Mouse (Mus musculus): ENCODE results near the gene Myo10. TPM values are rescaled to one million over a fixed set of nuclear protein-coding genes. Genes with fewer than 3 reads are reported as not detected.

Gene Myo10
- polyA plus RNA-seq, 1 experiment from 2014 or later, result 27.9 TPM

DNA sequence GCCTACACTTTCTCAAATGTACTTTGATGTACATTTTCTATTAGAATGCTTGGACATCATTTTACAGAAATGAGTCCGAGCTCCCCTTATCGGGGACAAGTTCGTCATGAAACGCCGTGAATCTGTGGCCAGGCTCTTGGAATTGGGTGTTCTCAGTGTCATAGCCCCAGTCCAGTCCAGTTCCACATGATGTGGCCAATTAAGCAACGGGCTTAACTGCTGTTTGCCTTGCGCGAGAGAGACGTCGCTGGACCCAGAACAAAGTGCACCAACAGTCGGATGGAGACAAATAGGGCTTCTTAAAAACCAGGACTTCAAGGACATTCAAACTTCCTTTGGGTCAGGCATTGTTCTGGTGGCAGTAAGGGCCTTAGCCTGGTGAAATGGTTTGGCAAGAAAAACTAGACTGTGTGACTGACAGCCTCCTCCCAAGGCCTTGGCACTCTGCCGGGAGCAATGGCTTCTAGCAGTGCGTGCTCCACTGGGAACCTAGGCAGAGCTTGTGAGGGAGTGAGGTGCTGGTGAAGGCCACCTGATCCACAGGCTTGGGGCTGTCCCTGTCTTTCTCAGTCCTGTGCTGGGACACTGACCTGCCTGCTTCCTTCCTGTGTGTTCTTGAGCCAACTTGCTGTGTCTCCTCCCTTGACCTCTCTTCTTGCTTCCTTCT lies 11.5 kb downstream of the Myo10 start:
- Histone ChIP-seq H3K4me1 (peaks cover 54% of the 10 kb centered on the region), H3K4me3 (no peak overlapping the region)
- WGBS, result 88% methylated on average over 13 of the region's 13 CpGs

DNA sequence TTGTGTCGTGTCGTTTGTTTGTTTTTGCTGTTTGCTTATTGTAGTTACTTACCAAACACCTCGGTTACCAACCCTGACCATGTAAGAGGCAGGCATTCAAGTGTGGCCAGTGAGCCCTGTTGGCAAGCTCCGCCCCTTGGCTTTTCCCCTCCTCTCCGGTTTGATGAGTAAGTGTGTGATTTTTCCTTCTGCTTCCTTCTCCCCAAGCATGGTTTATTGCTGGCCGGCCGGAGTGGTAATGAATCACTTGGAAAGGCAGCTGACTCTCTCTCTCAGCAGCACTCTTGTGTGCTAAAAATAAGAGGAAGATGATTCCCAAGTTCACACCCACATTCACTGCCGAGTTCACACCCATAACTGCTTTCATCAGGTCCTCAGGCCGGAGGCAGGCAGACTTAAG lies 15.4 kb downstream of the Myo10 start:
- no peak overlapping the region for H3K4me3 ChIP-seq
- WGBS, result 85% methylated on average over 9 of the region's 9 CpGs
- no peak for ATAC-seq (ENCODE audit: insufficient number of reproducible peaks, insufficient read depth, low FRiP score, low TSS enrichment, low read depth)
- no peaks in the 10 kb centered on the region for H3K9me3 ChIP-seq
- H3K9ac ChIP-seq, result no peak overlapping the region
- H3K4me1 ChIP-seq, result peaks cover 55% of the 10 kb centered on the region
- H3K27ac ChIP-seq, result peak overlapping the region; percentile 39; the same call in 1 of the 2 replicates
- H3K4me2 ChIP-seq, result no peak overlapping the region
- H3K36me3 ChIP-seq, result no peaks in the 10 kb centered on the region
- H3K27me3 ChIP-seq, result no peaks in the 10 kb centered on the region

More for the DNA sequence above, 11.5 kb downstream of the Myo10 start:
- no peak overlapping the region for H3K27ac ChIP-seq
- no peaks in the 10 kb centered on the region for H3K36me3 ChIP-seq
- no peaks in the 10 kb centered on the region for H3K9me3 ChIP-seq
- H3K9ac ChIP-seq, result no peak overlapping the region
- H3K4me2 ChIP-seq, result no peak overlapping the region
- no peaks in the 10 kb centered on the region for H3K27me3 ChIP-seq
- ATAC-seq (ENCODE audit: insufficient number of reproducible peaks, insufficient read depth, low FRiP score, low TSS enrichment, low read depth), result no peak

DNA sequence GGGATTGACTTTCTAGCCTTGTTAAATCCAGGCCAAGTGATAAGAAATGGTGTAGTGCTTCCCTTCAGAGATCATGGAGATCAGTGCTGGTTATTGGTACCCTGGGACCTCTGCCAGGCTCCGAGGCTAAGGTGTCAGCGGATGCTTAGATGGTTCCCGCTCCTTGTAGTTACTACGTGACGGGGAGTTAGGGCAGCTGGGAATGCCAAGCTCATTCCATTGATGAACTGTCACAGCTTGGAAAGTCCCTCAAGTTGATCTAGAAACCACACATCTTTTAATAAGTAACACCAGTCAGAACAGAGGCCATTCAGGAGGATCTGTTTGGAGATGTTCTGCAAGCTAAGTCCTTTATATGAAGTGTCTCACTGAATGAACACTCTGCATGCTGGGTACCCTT lies 16.9 kb downstream of the Myo10 start:
- H3K9ac ChIP-seq, result no peak overlapping the region
- H3K4me1 ChIP-seq, result peaks cover 57% of the 10 kb centered on the region
- no peak overlapping the region for H3K4me3 ChIP-seq
- H3K9me3 ChIP-seq, result no peaks in the 10 kb centered on the region
- no peak overlapping the region for H3K4me2 ChIP-seq
- 82% methylated on average over 5 of the region's 5 CpGs for WGBS
- H3K27ac ChIP-seq, result no peak overlapping the region
- no peaks in the 10 kb centered on the region for H3K27me3 ChIP-seq
- ATAC-seq (ENCODE audit: insufficient number of reproducible peaks, insufficient read depth, low FRiP score, low TSS enrichment, low read depth), result no peak
- H3K36me3 ChIP-seq, result no peaks in the 10 kb centered on the region

DNA sequence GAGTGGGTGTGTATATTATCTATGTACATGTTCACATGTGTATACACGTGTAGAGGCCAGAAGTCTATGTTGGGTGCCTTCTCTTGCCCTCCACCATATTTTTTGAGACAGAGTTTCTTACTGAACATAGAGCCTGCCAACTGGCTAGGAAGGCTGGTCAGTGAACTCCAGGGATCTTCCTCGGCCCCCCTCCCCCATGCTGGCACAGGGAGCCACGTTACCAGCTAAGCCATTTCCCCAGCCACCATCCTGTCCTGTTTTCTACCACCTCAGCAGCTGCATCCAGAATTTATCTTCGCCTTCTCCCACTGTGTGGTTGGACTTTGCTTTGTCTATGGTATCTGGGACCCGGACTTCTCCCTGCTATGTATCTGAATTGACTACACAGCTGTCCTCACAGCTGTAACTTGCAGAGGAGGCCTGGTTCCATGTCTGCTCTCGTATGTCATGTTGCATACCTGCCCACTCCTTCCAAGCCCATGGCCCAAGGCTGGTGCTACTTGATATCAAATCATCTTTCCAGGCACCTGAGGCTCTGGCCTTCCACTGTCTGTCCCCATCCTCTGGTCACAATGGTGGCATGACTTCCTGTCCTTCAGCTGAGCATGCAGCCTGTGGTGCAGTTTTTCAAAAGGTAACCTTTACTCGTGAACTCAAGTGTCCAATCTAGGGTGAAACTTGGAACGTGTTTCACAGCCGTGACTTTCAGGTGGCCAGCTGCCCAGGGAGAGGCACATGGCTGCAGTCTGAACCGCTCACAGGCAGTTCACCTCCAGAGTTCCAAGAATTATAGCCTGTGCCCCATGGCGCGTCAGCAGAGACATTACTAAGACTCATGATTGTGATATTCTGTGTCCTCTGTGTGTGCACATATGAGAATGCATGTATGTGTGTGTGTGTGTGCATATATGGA lies 18.8 kb downstream of the Myo10 start:
- WGBS, result 77% methylated on average over 12 of the region's 12 CpGs
- Histone ChIP-seq H3K36me3 (no peaks in the 10 kb centered on the region), H3K27me3 (no peaks in the 10 kb centered on the region), H3K4me3 (no peak overlapping the region), H3K9me3 (no peaks in the 10 kb centered on the region), H3K4me2 (no peak overlapping the region), H3K27ac (peak overlapping the region; percentile 34), H3K9ac (no peak overlapping the region), H3K4me1 (peaks cover 60% of the 10 kb centered on the region)
- ATAC-seq (ENCODE audit: insufficient number of reproducible peaks, insufficient read depth, low FRiP score, low TSS enrichment, low read depth), result no peak

DNA sequence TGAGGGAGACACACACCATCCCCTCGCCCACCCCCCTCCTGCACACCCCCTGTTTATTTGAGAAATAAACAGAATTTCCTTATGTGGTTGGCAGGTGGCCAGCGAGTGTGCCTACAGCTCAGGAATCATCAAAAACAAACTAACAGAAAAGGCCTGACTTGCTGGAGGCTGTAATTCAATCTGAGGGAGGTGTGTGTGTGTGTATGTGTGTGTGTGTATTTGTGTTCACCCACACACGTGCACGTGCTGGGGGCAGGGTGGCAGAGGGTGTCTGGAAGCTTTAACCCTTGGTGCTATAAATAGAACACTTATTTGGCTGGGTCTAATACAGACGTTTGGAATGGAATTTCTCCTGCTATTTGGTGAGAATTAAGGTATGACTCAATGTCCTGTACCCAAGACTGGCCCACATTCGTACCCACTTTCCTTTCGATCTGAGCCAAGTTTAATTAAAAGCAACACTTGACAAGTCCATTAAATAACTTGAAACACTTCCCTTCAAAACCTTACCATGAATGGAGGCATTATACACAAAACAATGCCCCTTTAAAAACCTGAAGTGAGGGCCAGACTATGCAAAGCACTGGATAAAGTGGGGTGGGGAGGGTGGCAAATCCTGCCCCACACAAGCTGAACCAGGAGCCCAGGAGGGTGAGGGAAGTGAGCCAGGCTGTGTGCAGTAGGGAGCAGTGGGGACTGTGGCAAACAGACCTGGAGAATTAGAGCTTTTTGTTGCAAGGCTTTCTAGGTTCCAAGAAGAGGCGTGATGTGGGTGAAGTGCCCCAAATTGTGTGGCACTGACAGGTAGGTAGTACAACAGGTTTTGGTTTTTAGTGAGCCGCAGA lies 20.1 kb downstream of the Myo10 start:
- H3K4me2 ChIP-seq, result peak overlapping the region; percentile 29; the same call in 1 of the 2 replicates
- no peak overlapping the region for H3K9ac ChIP-seq
- no peaks in the 10 kb centered on the region for H3K9me3 ChIP-seq
- no peak overlapping the region for H3K4me3 ChIP-seq
- peak; percentile 78 for ATAC-seq (ENCODE audit: insufficient number of reproducible peaks, insufficient read depth, low FRiP score, low TSS enrichment, low read depth)
- no peaks in the 10 kb centered on the region for H3K27me3 ChIP-seq
- no peaks in the 10 kb centered on the region for H3K36me3 ChIP-seq
- WGBS, result 24% methylated on average over 9 of the region's 9 CpGs
- peaks cover 57% of the 10 kb centered on the region for H3K4me1 ChIP-seq
- H3K27ac ChIP-seq, result peak overlapping the region; percentile 80

DNA sequence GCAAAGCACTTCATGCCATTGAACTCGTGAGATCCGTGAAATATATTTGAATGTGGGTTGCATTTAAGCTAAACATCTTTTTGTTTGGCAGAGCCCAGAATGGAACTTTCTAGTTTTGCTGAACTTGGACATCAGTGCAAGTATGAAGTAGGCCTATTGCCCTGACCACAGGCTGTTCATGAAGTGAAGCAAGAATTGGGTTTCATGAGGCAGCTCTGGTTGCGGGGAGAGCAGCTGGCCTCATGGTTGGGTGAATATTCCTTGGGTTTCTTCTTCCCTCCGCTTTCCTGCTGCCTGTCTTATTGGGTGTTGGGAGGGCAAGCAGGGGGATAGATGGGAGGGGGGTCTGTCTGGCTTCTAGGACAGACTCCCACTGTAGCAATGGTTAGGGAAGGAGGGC lies 23.5 kb downstream of the Myo10 start:
- Histone ChIP-seq H3K4me3 (no peak overlapping the region), H3K36me3 (no peaks in the 10 kb centered on the region), H3K9me3 (peaks cover 6% of the 10 kb centered on the region; the same call in 1 of the 2 replicates), H3K4me1 (peaks cover 65% of the 10 kb centered on the region), H3K4me2 (no peak overlapping the region), H3K9ac (no peak overlapping the region), H3K27me3 (no peaks in the 10 kb centered on the region), H3K27ac (peak overlapping the region; percentile 66)
- WGBS, result 69% methylated on average over 4 of the region's 4 CpGs
- ATAC-seq (ENCODE audit: insufficient number of reproducible peaks, insufficient read depth, low FRiP score, low TSS enrichment, low read depth), result no peak

DNA sequence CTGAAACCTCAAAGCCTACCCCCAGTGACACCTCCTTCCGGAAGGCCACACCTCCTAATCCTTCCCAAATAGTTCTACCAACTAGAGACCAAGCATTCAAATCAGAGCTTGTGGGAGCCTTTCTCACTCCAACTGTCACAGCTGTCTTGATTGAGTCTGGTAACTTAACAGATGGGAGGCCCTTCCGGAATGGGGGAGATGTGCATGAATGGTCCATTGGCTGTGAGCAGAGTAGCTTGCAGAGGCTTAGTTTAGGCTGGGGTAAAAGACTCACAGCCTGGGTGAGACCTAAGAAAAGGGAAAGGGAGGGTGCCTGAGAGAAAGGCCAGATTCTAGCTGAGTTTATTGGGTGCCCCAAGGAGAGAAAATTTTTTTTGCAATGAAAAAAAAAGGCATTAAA lies 26.0 kb downstream of the Myo10 start:
- H3K4me1 ChIP-seq, result peaks cover 65% of the 10 kb centered on the region
- WGBS, result 81% methylated on average over 2 of the region's 2 CpGs

DNA sequence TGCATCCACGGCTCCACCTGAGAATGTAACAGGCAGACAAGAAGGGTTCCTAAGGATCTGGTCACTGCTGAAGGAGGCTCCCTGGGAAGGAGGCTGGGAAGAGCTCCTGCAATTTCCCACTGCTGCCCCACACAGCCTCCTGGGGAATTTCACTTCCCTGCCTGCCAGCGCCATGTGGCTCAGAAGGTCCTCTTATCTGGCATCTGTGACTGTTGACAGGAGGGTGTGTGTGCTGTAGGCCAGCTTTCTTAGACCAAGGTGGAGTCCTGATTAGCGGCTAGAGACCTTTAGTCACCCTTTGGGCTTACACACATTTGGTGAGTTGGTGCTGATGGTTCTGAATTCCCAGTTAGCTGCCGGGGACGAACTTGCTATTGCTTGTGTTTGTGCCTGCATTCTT lies 28.0 kb downstream of the Myo10 start:
- Histone ChIP-seq H3K4me1 (peaks cover 59% of the 10 kb centered on the region), H3K9me3 (peaks cover 6% of the 10 kb centered on the region; the same call in 1 of the 2 replicates), H3K27me3 (no peaks in the 10 kb centered on the region), H3K36me3 (no peaks in the 10 kb centered on the region), H3K4me2 (no peak overlapping the region), H3K27ac (no peak overlapping the region), H3K9ac (no peak overlapping the region), H3K4me3 (no peak overlapping the region)
- no peak for ATAC-seq (ENCODE audit: insufficient number of reproducible peaks, insufficient read depth, low FRiP score, low TSS enrichment, low read depth)
- WGBS, result 65% methylated on average over 5 of the region's 5 CpGs

More for the DNA sequence above, 26.0 kb downstream of the Myo10 start:
- no peak for ATAC-seq (ENCODE audit: insufficient number of reproducible peaks, insufficient read depth, low FRiP score, low TSS enrichment, low read depth)
- no peaks in the 10 kb centered on the region for H3K36me3 ChIP-seq
- H3K9ac ChIP-seq, result no peak overlapping the region
- no peak overlapping the region for H3K27ac ChIP-seq
- H3K4me3 ChIP-seq, result no peak overlapping the region
- H3K4me2 ChIP-seq, result no peak overlapping the region
- H3K9me3 ChIP-seq, result peaks cover 6% of the 10 kb centered on the region; the same call in 1 of the 2 replicates
- H3K27me3 ChIP-seq, result no peaks in the 10 kb centered on the region

DNA sequence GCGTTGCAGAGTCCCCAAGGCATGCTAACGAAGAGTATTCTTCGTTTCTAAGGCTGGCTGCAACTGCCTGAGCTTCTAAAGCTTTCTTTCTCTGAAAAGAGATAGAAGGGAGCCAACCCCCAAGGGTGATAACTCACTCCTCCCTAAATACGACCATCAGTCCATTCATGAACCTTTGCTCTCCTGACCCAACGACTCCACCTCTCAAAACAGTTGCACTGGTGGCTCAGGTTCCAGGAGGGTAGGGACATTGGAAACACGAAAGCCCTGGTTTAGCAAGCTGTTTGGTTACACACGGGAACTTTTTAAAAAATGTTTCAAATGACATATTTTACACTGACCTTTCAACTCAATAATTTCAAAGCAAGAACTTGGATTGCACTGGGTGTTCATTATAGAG lies 29.5 kb downstream of the Myo10 start:
- Histone ChIP-seq H3K4me2 (no peak overlapping the region), H3K4me1 (peaks cover 48% of the 10 kb centered on the region), H3K4me3 (no peak overlapping the region), H3K9me3 (peaks cover 6% of the 10 kb centered on the region; the same call in 1 of the 2 replicates), H3K9ac (0 out of 2 replicates have a peak overlapping the region, but pooled peaks have one; percentile 21), H3K27ac (no peak overlapping the region), H3K27me3 (no peaks in the 10 kb centered on the region), H3K36me3 (no peaks in the 10 kb centered on the region)
- WGBS, result 55% methylated on average over 7 of the region's 7 CpGs
- no peak for ATAC-seq (ENCODE audit: insufficient number of reproducible peaks, insufficient read depth, low FRiP score, low TSS enrichment, low read depth)

DNA sequence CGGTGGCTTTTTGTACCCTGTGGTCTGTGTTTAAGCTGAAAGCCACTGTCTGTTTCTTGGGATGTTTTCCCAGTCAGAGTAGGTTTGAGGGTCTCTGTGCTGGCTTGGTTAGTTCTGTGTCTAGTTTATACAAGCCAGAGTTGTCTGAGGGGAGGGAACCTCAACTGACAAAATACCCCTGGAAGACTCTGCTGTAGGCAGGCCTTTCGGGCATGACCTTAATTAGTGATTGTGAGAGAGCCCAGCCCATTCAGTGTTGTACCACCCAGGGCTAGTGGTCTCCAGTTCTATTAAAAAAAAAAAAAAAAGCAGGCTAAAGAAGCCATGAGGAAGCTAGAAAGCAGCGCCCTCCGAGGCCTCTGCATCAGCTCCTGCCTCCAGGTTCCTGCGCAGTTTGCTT lies 30.0 kb downstream of the Myo10 start:
- 42% methylated on average over 5 of the region's 5 CpGs for WGBS
- Histone ChIP-seq H3K9ac (no peak overlapping the region), H3K27ac (peak overlapping the region; percentile 39; the same call in 1 of the 2 replicates), H3K4me1 (peaks cover 48% of the 10 kb centered on the region), H3K9me3 (peaks cover 6% of the 10 kb centered on the region; the same call in 1 of the 2 replicates), H3K4me3 (no peak overlapping the region), H3K36me3 (0 out of 2 replicates have a peak, but pooled peaks cover 1% of the 10 kb centered on the region), H3K27me3 (no peaks in the 10 kb centered on the region), H3K4me2 (no peak overlapping the region)
- ATAC-seq (ENCODE audit: insufficient number of reproducible peaks, insufficient read depth, low FRiP score, low TSS enrichment, low read depth), result no peak

DNA sequence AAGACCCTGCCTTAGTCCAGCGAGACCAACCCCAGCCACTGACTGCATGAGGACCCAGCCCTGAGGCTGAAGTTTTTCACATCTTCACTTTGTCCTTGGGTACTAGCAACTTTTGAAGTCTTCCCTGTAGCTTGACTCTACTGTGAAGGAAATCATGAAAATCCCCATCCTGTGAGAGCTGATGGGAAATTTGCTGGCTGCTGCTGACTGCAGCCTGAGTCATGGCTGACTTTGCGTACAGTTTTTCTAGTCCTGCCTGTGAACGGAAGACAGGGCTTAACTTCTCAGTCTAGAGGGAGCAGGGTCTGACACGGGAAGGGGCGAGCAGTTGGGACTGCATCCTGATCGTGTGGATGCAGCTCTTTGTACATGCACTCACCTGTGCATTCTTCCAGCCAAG lies 30.6 kb downstream of the Myo10 start:
- Histone ChIP-seq H3K4me1 (peaks cover 48% of the 10 kb centered on the region), H3K27ac (peak overlapping the region; percentile 39; the same call in 1 of the 2 replicates), H3K9ac (no peak overlapping the region), H3K9me3 (peaks cover 3% of the 10 kb centered on the region; the same call in 1 of the 2 replicates), H3K4me3 (no peak overlapping the region), H3K36me3 (0 out of 2 replicates have a peak, but pooled peaks cover 2% of the 10 kb centered on the region), H3K27me3 (no peaks in the 10 kb centered on the region), H3K4me2 (no peak overlapping the region)
- 71% methylated on average over 6 of the region's 6 CpGs for WGBS
- ATAC-seq (ENCODE audit: insufficient number of reproducible peaks, insufficient read depth, low FRiP score, low TSS enrichment, low read depth), result no peak
